Comparison of ENCODE assay signal across 13 mouse cellular contexts in the genomic region with DNA sequence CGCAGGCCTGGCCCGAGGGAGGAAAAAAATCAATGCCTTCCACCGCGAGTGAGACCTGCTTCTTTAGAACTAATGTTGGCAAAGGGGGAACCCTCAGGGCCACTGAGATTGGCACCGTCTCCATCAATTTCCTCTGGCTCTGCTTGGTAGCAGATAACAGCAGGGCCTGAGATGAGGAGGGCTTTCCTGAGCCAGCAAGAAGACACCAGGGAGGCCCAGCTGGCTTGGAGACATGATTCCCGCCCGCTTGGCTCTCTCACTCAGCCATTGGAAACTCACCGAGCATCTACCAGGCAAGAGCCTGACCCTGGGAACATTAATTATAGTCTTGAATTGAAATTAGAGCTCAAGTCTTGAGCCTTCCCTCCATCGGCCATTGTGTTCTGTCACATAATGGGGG. TPM values are rescaled to one million over a fixed set of nuclear protein-coding genes. Genes with fewer than 3 reads are reported as not detected.
A peak's percentile ranks its signal among the peaks of the same experiment; 100 is the strongest.
DNase-seq lines count a peak whose midpoint lies in the region; ATAC-seq lines count a peak whose summit lies in the region.
"Had no signal": no experiment of that assay in that cellular context is flagged by ENCODE, and none has a peak within 500 bp of the region (broad histone marks: within the 10 kb centered on the region; RNA-seq: fewer than 3 reads in every experiment).

No protein-coding gene starts in this region.

- H3K4me2 ChIP-seq in midbrain, embryonic 15.5 days, result no peak overlapping the region
- H3K4me2 ChIP-seq: neural tube, embryonic 15.5 days had no signal

- WGBS in midbrain, embryonic 15.5 days, result 43% methylated on average over 9 of the region's 9 CpGs

- 0 out of 2 replicates have a peak, but pooled peaks have one; percentile 17 for ATAC-seq in midbrain, embryonic 15.5 days (replicated peaks)
- no peak for ATAC-seq in monocyte, adult 5-6 weeks (replicated peaks; ENCODE audit: insufficient number of reproducible peaks, low FRiP score, low TSS enrichment, poor library complexity, severe bottlenecking)

- H3K36me3 ChIP-seq in midbrain, embryonic 15.5 days (replicated peaks), result no peaks in the 10 kb centered on the region
- H3K36me3 ChIP-seq: limb, embryonic 10.5 days; neural tube, embryonic 15.5 days had no signal

- H3K27me3 ChIP-seq in midbrain, embryonic 15.5 days (replicated peaks), result no peaks in the 10 kb centered on the region
- H3K27me3 ChIP-seq: neural tube, embryonic 15.5 days had no signal

- no peaks in the 10 kb centered on the region for H3K4me1 ChIP-seq in midbrain, embryonic 15.5 days

- H3K9me3 ChIP-seq in midbrain, embryonic 15.5 days, result no peaks in the 10 kb centered on the region
- H3K9me3 ChIP-seq: limb, embryonic 10.5 days; neural tube, embryonic 15.5 days had no signal

- intact Hi-C loops in heart, postnatal 10 days (cut with DNase I), result no loop called here

- H3K27ac ChIP-seq in midbrain, embryonic 15.5 days, result no peak overlapping the region
- H3K27ac ChIP-seq: limb, embryonic 10.5 days; neural tube, embryonic 15.5 days had no signal

- no peak overlapping the region for H3K4me3 ChIP-seq in midbrain, embryonic 15.5 days
- H3K4me3 ChIP-seq: limb, embryonic 10.5 days; neural tube, embryonic 15.5 days had no signal

- peak; percentile 7 for DNase-seq in cerebellum, postnatal 36 days
- no peak for DNase-seq in cerebellum, adult 11 months
- peak; percentile 1 for DNase-seq in ovary, adult 18-20 months (ENCODE audit: low spot score)
- DNase-seq in ovary, postnatal 10 days (ENCODE audit: low spot score), result no peak
- peak; percentile 18 to 24 for DNase-seq in heart, postnatal 10 days
- DNase-seq in right cerebral cortex, postnatal 25 days, result no peak
- DNase-seq: B cell, adult 2 months; kidney, postnatal 25 days; lung, postnatal 4 days had no signal

- H3K9ac ChIP-seq in midbrain, embryonic 15.5 days, result no peak overlapping the region
- H3K9ac ChIP-seq: neural tube, embryonic 15.5 days had no signal

RNA-seq across cellular contexts. Expression of a gene that starts 48.9 kb away (rescaled TPM):
- total RNA-seq in heart, postnatal 10 days (2021), result 10 to 100 TPM; 24.6 to 28.1 TPM
- 177 and 182 TPM in 2 replicates for polyA plus RNA-seq in midbrain, embryonic 15.5 days (2015; fragmentation: Nextera tagmentation; extraction: Ambion mirVana)
- 6.2 to 29.4 TPM (median 22.7 TPM) in 3 replicates for total RNA-seq in monocyte, adult 5-6 weeks (2017)

Comparison
In these comparisons a context has a peak if more than half of its experiments do, and no peak if none do; other contexts are left out.
1. DNase-seq: peak in cerebellum, postnatal 36 days (2 of 2), ovary, adult 18-20 months (single experiment) and heart, postnatal 10 days (2 of 2); none in cerebellum, adult 11 months (single experiment), ovary, postnatal 10 days (single experiment) and right cerebral cortex, postnatal 25 days (single experiment).